Mouse (Mus musculus): ENCODE results near the gene Rassf5.

The Rassf5 gene

GRCm38 (mm10) chr1:131245089-131245856 lies at the start of gene Rassf5:
Rassf5 (minus strand) TSS chr1:131245258.
- DNase-seq (ENCODE audit: low read depth, low spot score) = no peak

GRCm38 (mm10) chr1:131293922-131294250 lies 48.8 kb upstream of the Rassf5 start:
- DNase-seq (ENCODE audit: low read depth, low spot score) = no peak

- no peak for DNase-seq (ENCODE audit: low read depth, low spot score)
Observed at GRCm38 (mm10) chr1:131293221-131293921, 48.3 kb upstream of the Rassf5 start.

- DNase-seq (ENCODE audit: low read depth, low spot score) = peak; percentile 18
Observed at GRCm38 (mm10) chr1:131290648-131291047, 45.6 kb upstream of the Rassf5 start.

- DNase-seq (ENCODE audit: low read depth, low spot score) = no peak
Observed at GRCm38 (mm10) chr1:131288938-131289337, 43.9 kb upstream of the Rassf5 start.

GRCm38 (mm10) chr1:131287267-131287666 lies 42.2 kb upstream of the Rassf5 start:
- no peak for DNase-seq (ENCODE audit: low read depth, low spot score)

- DNase-seq (ENCODE audit: low read depth, low spot score) = no peak
Observed at GRCm38 (mm10) chr1:131286803-131287202, 41.7 kb upstream of the Rassf5 start.

- no peak for DNase-seq (ENCODE audit: low read depth, low spot score)
Observed at GRCm38 (mm10) chr1:131284616-131285015, 39.6 kb upstream of the Rassf5 start.

- DNase-seq (ENCODE audit: low read depth, low spot score) = no peak
Observed at GRCm38 (mm10) chr1:131284167-131284566, 39.1 kb upstream of the Rassf5 start.

- no peak for DNase-seq (ENCODE audit: low read depth, low spot score)
Observed at GRCm38 (mm10) chr1:131281731-131282130, 36.7 kb upstream of the Rassf5 start.

GRCm38 (mm10) chr1:131280280-131280679 lies 35.2 kb upstream of the Rassf5 start:
- no peak for DNase-seq (ENCODE audit: low read depth, low spot score)

GRCm38 (mm10) chr1:131279456-131279776 lies 34.4 kb upstream of the Rassf5 start, which contains the start of gene Ikbke:
Ikbke (minus strand) TSS chr1:131279606.
- no peak for DNase-seq (ENCODE audit: low read depth, low spot score)

GRCm38 (mm10) chr1:131278606-131279455 lies 33.8 kb upstream of the Rassf5 start:
- DNase-seq (ENCODE audit: low read depth, low spot score) = no peak

- DNase-seq (ENCODE audit: low read depth, low spot score) = no peak
Observed at GRCm38 (mm10) chr1:131276831-131277230, 31.8 kb upstream of the Rassf5 start.

- no peak for DNase-seq (ENCODE audit: low read depth, low spot score)
Observed at GRCm38 (mm10) chr1:131275577-131275976, 30.5 kb upstream of the Rassf5 start.

GRCm38 (mm10) chr1:131274725-131275539 lies 29.9 kb upstream of the Rassf5 start:
- no peak for DNase-seq (ENCODE audit: low read depth, low spot score)

- peak; percentile 57 for DNase-seq (ENCODE audit: low read depth, low spot score)
Observed at GRCm38 (mm10) chr1:131269797-131270578, 24.9 kb upstream of the Rassf5 start.

GRCm38 (mm10) chr1:131268776-131269175 lies 23.7 kb upstream of the Rassf5 start:
- DNase-seq (ENCODE audit: low read depth, low spot score) = no peak

- DNase-seq (ENCODE audit: low read depth, low spot score) = no peak
Observed at GRCm38 (mm10) chr1:131263905-131264304, 18.8 kb upstream of the Rassf5 start.

GRCm38 (mm10) chr1:131260309-131260656 lies 15.2 kb upstream of the Rassf5 start:
- DNase-seq (ENCODE audit: low read depth, low spot score) = no peak
